Mouse (Mus musculus) heart, postnatal 0 days (tissue): Measurements from ENCODE around the gene 1500015O10Rik. TPM values are rescaled to one million over a fixed set of nuclear protein-coding genes. Genes with fewer than 3 reads are reported as not detected.

Experiments used
- ATAC-seq: fragments of 200-750 bp; cut with Nextera tagmentation; 2 replicates; pipeline ENCODE4 v1.8.0; 2017; ENCODE audit warnings: low read depth, moderate number of reproducible peaks, moderate library complexity; ENCODE audit not compliant: insufficient read depth
- DNase-seq: peaks from one replicate; pipeline ENCODE4 v3.0.0-alpha.2; 2016; ENCODE audit warnings: low spot score
- H3K27ac ChIP-seq: fragments of 300-500 bp; sonication (generic); 2 replicates; pipeline ENCODE4 v1.5.1; 2014; ENCODE audit warnings: low read depth, mild to moderate bottlenecking
- H3K27me3 ChIP-seq: fragments of 300-500 bp; sonication (generic); 2 replicates; pipeline ENCODE4 v1.6.1; 2014; ENCODE audit warnings: low read length, mixed read lengths; ENCODE audit not compliant: control insufficient read depth, insufficient read depth
- H3K36me3 ChIP-seq: fragments of 300-500 bp; sonication (generic); replicated peaks from 2 replicates; pipeline ENCODE4 v1.6.1; 2014; ENCODE audit warnings: low read length, mixed read lengths; ENCODE audit not compliant: control insufficient read depth, insufficient read depth
- H3K4me1 ChIP-seq: fragments of 300-500 bp; sonication (generic); 2 replicates; pipeline ENCODE4 v1.6.1; 2014; ENCODE audit warnings: antibody characterized with exemption; ENCODE audit not compliant: control insufficient read depth, insufficient read depth
- H3K4me2 ChIP-seq: fragments of 300-500 bp; sonication (generic); 2 replicates; pipeline ENCODE4 v1.6.1; 2014; ENCODE audit warnings: low read depth, mild to moderate bottlenecking, low read length, moderate library complexity
- H3K4me3 ChIP-seq: fragments of 300-500 bp; sonication (generic); 2 replicates; pipeline ENCODE4 v1.5.1; 2014; ENCODE audit warnings: low read depth, low read length
- H3K9ac ChIP-seq: fragments of 300-500 bp; sonication (generic); replicated peaks from 2 replicates; pipeline ENCODE4 v1.6.1; 2014; ENCODE audit warnings: low read depth, low read length, mixed read lengths
- H3K9me3 ChIP-seq: fragments of 300-500 bp; sonication (generic); replicated peaks from 2 replicates; pipeline ENCODE4 v1.6.1; 2016; ENCODE audit warnings: low read length; ENCODE audit not compliant: control insufficient read depth
- CTCF ChIP-seq: IDR thresholded peaks from 2 replicates; pipeline ENCODE4 v1.5.1; 2016; ENCODE audit warnings: antibody characterized with exemption, control low read depth, low read depth
- EP300 ChIP-seq: IDR thresholded peaks from 2 replicates; pipeline ENCODE4 v1.6.1; 2016; ENCODE audit warnings: antibody characterized with exemption, low read depth
- WGBS: fragments of 180-500 bp; shearing (Covaris S2); extraction: QIAGEN DNeasy Blood & Tissue Kit; methylation state at CpG from one replicate; pipeline ENCODE4 v1.1.7; 2014; 5-methylcytosine and 5-hydroxymethylcytosine counted together
- polyA plus RNA-seq: library from polyadenylated mRNA; unstranded; fragments of >200 nt; fragmentation: Nextera tagmentation; extraction: Ambion mirVana; gene quantifications from 2 replicates; pipeline ENCODE4 v1.2.1, GENCODE M21; 2015
- total RNA-seq: library from RNA; depleted of rRNA; stranded (reverse); fragments of >200 nt; gene quantifications from 2 replicates; pipeline ENCODE4 v1.2.3, GENCODE M21; 2014; ENCODE audit warnings: low replicate concordance; rRNA removed

The 1500015O10Rik gene
- total and polyA plus RNA-seq, 2 experiments from 2014 or later: 6.4 to 14.3 TPM

- no peak for ATAC-seq
- no peaks in the 10 kb centered on the region for H3K36me3 ChIP-seq
- H3K4me2 ChIP-seq: no peak overlapping the region
- no peak overlapping the region for H3K4me3 ChIP-seq
- no peak overlapping the region for H3K27ac ChIP-seq
- H3K9ac ChIP-seq: no peak overlapping the region
- no peaks in the 10 kb centered on the region for H3K9me3 ChIP-seq
- 0 out of 2 replicates have a peak, but pooled peaks cover under 1% of the 10 kb centered on the region for H3K4me1 ChIP-seq
- 87% methylated on average over 5 of the region's 5 CpGs for WGBS
- H3K27me3 ChIP-seq: no peaks in the 10 kb centered on the region
- TF ChIP-seq CTCF (no peak), EP300 (no peak)
- DNase-seq: no peak
These were observed 56.3 kb downstream of the 1500015O10Rik start for GRCm38 (mm10) chr1:43786711-43787110.

- TF ChIP-seq EP300: no peak
- Histone ChIP-seq H3K27me3 (no peaks in the 10 kb centered on the region), H3K36me3 (no peaks in the 10 kb centered on the region), H3K4me3 (no peak overlapping the region), H3K4me2 (no peak overlapping the region), H3K4me1 (no peaks in the 10 kb centered on the region), H3K9ac (no peak overlapping the region), H3K27ac (no peak overlapping the region), H3K9me3 (no peaks in the 10 kb centered on the region)
- ATAC-seq (no peak), DNase-seq (no peak)
- 75% methylated on average over 2 of the region's 2 CpGs for WGBS
These were observed 59.4 kb downstream of the 1500015O10Rik start for GRCm38 (mm10) chr1:43789765-43790164.

Other genes starting within 250 kb of the 1500015O10Rik start
- gene Uxs1, start 97.2 kb downstream of the 1500015O10Rik start, total RNA-seq: 5.3 and 13.8 TPM in 2 replicates
- 10.0 and 10.4 TPM in 2 replicates for gene Uxs1, start 97.2 kb downstream of the 1500015O10Rik start, polyA plus RNA-seq
- 30.2 and 34.6 TPM in 2 replicates for gene Tpp2, start 203.0 kb downstream of the 1500015O10Rik start, total RNA-seq
- 28.3 and 30.4 TPM in 2 replicates for gene Tpp2, start 203.0 kb downstream of the 1500015O10Rik start, polyA plus RNA-seq